Mouse (Mus musculus): ENCODE data around the gene Prr3. TPM values are rescaled to one million over a fixed set of nuclear protein-coding genes. Genes with fewer than 3 reads are reported as not detected.

Prr3 gene
- polyA plus RNA-seq, 1 experiment from 2014 or later: 31.5 TPM

DNA sequence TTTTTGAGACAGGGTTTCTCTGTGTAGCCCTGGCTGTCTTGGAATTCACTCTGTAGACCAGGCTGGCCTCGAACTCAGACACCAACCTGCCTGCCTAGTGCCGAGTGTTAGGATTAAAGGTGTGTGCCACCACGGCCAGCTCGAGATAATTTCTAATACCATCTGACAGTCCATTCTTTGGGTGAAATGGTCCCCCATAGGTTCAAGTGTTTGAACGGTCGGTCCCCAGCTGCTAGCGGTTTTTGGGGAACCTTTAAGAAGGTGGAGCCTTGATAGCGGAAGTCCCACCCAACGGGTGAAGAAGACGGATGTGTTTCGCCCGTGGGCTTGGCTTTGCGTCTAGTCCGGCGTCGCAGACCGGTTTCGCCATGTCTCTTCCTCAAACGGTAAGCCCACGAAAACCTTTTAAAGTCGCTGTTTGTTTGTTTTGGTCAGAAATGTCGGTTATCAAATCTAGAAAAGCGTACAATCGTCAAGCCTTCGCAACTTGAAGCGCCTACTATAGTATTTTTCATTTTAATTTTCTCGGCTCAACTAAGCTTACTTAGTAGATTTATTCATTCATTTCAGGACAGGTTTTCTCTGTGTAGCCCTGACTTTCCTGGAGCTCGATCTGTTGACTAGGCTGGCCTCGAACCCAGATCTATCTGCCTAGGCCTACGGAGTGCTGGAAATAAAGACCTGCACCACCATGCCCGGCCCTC is 14.3 kb upstream of the Prr3 start:
- Histone ChIP-seq H3K36me3 (ENCODE audit: control insufficient read depth, insufficient read depth, low read length) (peaks cover 4% of the 10 kb centered on the region), H3K9ac (ENCODE audit: low read depth, low read length) (peak overlapping the region; percentile 59), H3K27me3 (replicated peaks; ENCODE audit: control insufficient read depth, insufficient read depth, low read length) (no peaks in the 10 kb centered on the region), H3K9me3 (ENCODE audit: control insufficient read depth, low read length) (no peaks in the 10 kb centered on the region), H3K27ac (replicated peaks; ENCODE audit: low read depth, low read length) (peak overlapping the region; percentile 59), H3K4me3 (ENCODE audit: low read depth, low read length) (peak overlapping the region; percentile 46), H3K4me1 (ENCODE audit: control insufficient read depth, insufficient read depth, low read length) (peaks cover 4% of the 10 kb centered on the region; the same call in 1 of the 2 replicates), H3K4me2 (ENCODE audit: low read depth, low read length) (peak overlapping the region; percentile 71)
- 3% methylated on average over 31 of the region's 31 CpGs for WGBS
- DNase-seq (ENCODE audit: low spot score) (peak; percentile 95), ATAC-seq (ENCODE audit: low read depth) (peak; percentile 70)

DNA sequence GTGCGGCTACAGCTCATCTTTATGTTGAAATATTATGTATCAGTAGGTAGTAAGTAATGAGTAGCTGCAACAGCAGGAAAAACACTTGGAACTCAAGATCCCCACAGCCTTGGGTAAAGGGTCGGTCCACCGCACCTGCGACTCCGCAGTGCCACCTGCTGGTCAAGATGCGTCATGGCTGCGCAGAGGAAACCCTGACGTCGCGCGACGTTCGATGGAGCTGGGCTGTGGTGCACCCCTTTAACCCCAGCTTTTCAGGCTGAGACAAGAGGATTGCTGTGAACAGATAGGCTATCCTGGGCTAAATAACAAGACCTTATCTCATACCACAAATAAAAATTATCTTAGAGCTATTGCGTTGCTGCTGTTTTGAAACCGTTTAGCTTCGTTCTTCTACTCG is 13.6 kb upstream of the Prr3 start:
- Histone ChIP-seq H3K4me1 (ENCODE audit: control insufficient read depth, insufficient read depth, low read length) (peaks cover 4% of the 10 kb centered on the region; the same call in 1 of the 2 replicates), H3K9ac (ENCODE audit: low read depth, low read length) (no peak overlapping the region), H3K4me2 (ENCODE audit: low read depth, low read length) (peak overlapping the region; percentile 71; the same call in 1 of the 2 replicates), H3K27me3 (replicated peaks; ENCODE audit: control insufficient read depth, insufficient read depth, low read length) (no peaks in the 10 kb centered on the region), H3K36me3 (ENCODE audit: control insufficient read depth, insufficient read depth, low read length) (peaks cover 11% of the 10 kb centered on the region), H3K27ac (replicated peaks; ENCODE audit: low read depth, low read length) (no peak overlapping the region), H3K9me3 (ENCODE audit: control insufficient read depth, low read length) (no peaks in the 10 kb centered on the region), H3K4me3 (ENCODE audit: low read depth, low read length) (peak overlapping the region; percentile 46)
- ATAC-seq (ENCODE audit: low read depth) (peak; percentile 80), DNase-seq (ENCODE audit: low spot score) (peak; percentile 89)
- WGBS: 7% methylated on average over 17 of the region's 17 CpGs

DNA sequence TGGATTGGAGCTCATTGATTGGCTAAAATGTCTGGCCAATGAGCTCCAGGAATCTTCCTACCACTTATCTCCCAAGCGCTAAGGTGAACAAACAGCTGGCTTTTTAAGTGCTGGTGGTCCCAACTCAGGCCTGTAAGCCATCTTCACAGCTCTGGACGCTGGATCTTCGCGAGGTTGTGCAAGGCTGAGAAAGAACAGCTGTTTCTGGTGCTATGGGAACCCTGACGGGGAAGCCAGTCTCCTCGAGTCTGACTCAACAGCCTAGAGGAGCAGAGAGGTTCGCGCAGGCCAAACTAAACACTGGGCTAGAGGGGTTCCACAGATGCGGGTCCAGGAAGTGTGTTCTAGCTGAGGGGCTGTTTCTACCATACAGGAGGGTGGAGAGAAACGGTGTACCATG is 11.7 kb upstream of the Prr3 start:
- Histone ChIP-seq H3K36me3 (ENCODE audit: control insufficient read depth, insufficient read depth, low read length) (peaks cover 29% of the 10 kb centered on the region), H3K4me2 (ENCODE audit: low read depth, low read length) (no peak overlapping the region), H3K4me1 (ENCODE audit: control insufficient read depth, insufficient read depth, low read length) (peaks cover 4% of the 10 kb centered on the region; the same call in 1 of the 2 replicates), H3K27me3 (replicated peaks; ENCODE audit: control insufficient read depth, insufficient read depth, low read length) (no peaks in the 10 kb centered on the region), H3K4me3 (ENCODE audit: low read depth, low read length) (no peak overlapping the region), H3K9ac (ENCODE audit: low read depth, low read length) (no peak overlapping the region), H3K27ac (replicated peaks; ENCODE audit: low read depth, low read length) (no peak overlapping the region), H3K9me3 (ENCODE audit: control insufficient read depth, low read length) (no peaks in the 10 kb centered on the region)
- ATAC-seq (ENCODE audit: low read depth) (no peak), DNase-seq (ENCODE audit: low spot score) (no peak)
- 44% methylated on average over 10 of the region's 10 CpGs for WGBS

DNA sequence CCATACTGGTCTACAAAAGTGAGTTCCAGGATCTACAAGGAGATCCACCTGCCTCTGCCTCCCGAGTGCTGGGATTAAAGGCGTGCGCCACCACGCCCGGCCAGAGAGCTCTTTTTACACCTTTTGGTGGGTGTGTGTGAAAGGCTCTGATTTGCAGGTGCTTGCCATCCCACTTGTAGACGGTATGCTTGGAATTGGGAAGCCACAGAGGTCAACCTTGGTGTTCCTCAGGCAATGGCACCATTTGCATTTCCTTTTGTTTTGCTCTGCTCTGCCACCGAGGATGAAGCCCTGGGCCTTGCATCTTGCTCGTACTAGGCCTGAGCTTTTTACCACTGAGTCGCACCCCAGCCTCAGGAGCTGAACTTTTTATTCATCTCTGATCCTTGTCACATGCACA is 1.7 kb upstream of the Prr3 start:
- DNase-seq (ENCODE audit: low spot score): no peak
- 93% methylated on average over 9 of the region's 9 CpGs for WGBS
- no peak overlapping the region for H3K27ac ChIP-seq (replicated peaks; ENCODE audit: low read depth, low read length)
- H3K4me3 ChIP-seq (ENCODE audit: low read depth, low read length): no peak overlapping the region
- H3K9me3 ChIP-seq (ENCODE audit: control insufficient read depth, low read length): no peaks in the 10 kb centered on the region
- peaks cover 55% of the 10 kb centered on the region for H3K36me3 ChIP-seq (ENCODE audit: control insufficient read depth, insufficient read depth, low read length)
- peak overlapping the region; percentile 68; the same call in 1 of the 2 replicates for H3K4me2 ChIP-seq (ENCODE audit: low read depth, low read length)
- no peak overlapping the region for H3K9ac ChIP-seq (ENCODE audit: low read depth, low read length)
- 0 out of 2 replicates have a peak, but pooled peaks cover 3% of the 10 kb centered on the region for H3K4me1 ChIP-seq (ENCODE audit: control insufficient read depth, insufficient read depth, low read length)
- no peaks in the 10 kb centered on the region for H3K27me3 ChIP-seq (replicated peaks; ENCODE audit: control insufficient read depth, insufficient read depth, low read length)
- ATAC-seq (ENCODE audit: low read depth): no peak

DNA sequence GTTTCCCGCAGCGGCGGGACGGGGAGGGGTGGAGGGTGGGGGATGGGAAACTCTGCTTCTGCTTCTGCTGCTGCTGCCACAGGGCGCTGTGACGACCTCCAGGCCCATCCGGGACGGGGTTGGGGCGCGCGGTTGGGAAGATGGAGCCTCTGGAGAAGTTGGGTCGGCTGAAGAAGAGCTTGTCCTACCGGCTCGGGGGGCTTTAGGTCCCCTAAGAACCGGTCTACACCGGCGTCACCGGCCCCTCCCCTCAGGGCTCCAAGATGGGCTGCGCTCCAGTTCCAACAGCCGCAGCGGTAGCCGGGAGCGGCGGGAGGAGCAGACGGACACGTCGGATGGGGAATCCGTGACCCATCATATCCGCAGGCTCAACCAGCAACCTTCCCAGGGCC is 323 bp upstream of the Prr3 start:
- Histone ChIP-seq H3K27ac (replicated peaks; ENCODE audit: low read depth, low read length) (peak overlapping the region; percentile 98), H3K4me1 (ENCODE audit: control insufficient read depth, insufficient read depth, low read length) (0 out of 2 replicates have a peak, but pooled peaks cover 3% of the 10 kb centered on the region), H3K27me3 (replicated peaks; ENCODE audit: control insufficient read depth, insufficient read depth, low read length) (no peaks in the 10 kb centered on the region), H3K4me2 (ENCODE audit: low read depth, low read length) (peak overlapping the region; percentile 68), H3K36me3 (ENCODE audit: control insufficient read depth, insufficient read depth, low read length) (peaks cover 55% of the 10 kb centered on the region), H3K9ac (ENCODE audit: low read depth, low read length) (peak overlapping the region; percentile 81), H3K4me3 (ENCODE audit: low read depth, low read length) (peak overlapping the region; percentile 90), H3K9me3 (ENCODE audit: control insufficient read depth, low read length) (no peaks in the 10 kb centered on the region)
- peak; percentile 19 for ATAC-seq (ENCODE audit: low read depth)
- peak; percentile 67 for DNase-seq (ENCODE audit: low spot score)
- WGBS: 4% methylated on average over 5 of the region's 29 CpGs

DNA sequence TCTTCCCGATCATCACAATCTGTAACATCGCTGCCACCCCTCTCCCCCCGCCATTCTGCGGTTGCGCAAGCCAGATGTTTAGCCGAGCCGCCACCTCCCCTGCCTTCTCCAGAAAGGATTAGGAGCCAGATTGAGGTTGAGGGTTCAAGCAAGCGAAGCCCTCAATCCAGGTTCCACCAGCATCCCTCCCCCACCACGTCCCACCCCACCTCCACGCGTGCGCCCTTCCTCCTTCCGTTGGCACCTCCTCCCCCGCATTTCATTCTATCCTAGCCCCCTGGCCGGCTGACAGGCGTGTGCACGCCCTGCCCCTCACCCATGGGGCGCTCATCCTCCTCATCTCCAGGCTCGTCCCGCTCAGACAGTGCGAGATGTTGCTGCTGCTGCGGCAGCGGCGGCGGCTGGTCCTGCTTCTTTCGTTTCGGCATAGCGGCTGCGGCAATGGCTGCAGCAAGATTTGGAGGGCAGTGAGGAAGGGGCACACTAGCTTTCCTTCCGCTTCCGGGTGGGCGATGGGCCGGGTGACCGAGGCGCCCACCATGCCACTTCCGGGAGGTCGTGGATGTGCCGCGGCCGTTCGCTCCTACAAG is 1.1 kb downstream of the Prr3 start:
- WGBS: 1% methylated on average over 32 of the region's 41 CpGs
- Histone ChIP-seq H3K4me2 (ENCODE audit: low read depth, low read length) (peak overlapping the region; percentile 68), H3K9me3 (ENCODE audit: control insufficient read depth, low read length) (no peaks in the 10 kb centered on the region), H3K36me3 (ENCODE audit: control insufficient read depth, insufficient read depth, low read length) (peaks cover 57% of the 10 kb centered on the region), H3K4me3 (ENCODE audit: low read depth, low read length) (peak overlapping the region; percentile 90), H3K27ac (replicated peaks; ENCODE audit: low read depth, low read length) (peak overlapping the region; percentile 98), H3K27me3 (replicated peaks; ENCODE audit: control insufficient read depth, insufficient read depth, low read length) (no peaks in the 10 kb centered on the region), H3K9ac (ENCODE audit: low read depth, low read length) (peak overlapping the region; percentile 81), H3K4me1 (ENCODE audit: control insufficient read depth, insufficient read depth, low read length) (0 out of 2 replicates have a peak, but pooled peaks cover 3% of the 10 kb centered on the region)
- DNase-seq (ENCODE audit: low spot score) (peak; percentile 92), ATAC-seq (ENCODE audit: low read depth) (peak; percentile 84)

DNA sequence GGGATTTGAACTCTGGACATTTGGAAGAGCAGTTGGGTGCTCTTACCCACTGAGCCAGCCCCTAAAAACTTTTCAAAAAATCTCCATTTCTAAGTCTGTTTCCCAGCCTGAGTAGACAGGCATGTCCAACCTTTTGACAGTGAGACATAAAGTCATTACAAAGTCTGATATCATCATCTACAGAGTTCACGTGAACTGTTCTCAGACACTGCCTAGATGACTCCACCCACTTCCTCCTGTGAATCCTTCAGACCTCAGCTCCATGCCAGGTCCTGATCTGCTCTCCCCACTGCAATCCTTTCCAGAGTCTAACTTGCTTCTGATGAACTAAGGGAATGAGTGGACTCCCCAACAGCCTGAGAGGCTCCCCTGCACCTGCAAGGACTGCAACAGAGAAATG is 7.9 kb downstream of the Prr3 start:
- DNase-seq (ENCODE audit: low spot score) (no peak), ATAC-seq (ENCODE audit: low read depth) (no peak)
- Histone ChIP-seq H3K27ac (replicated peaks; ENCODE audit: low read depth, low read length) (no peak overlapping the region), H3K27me3 (replicated peaks; ENCODE audit: control insufficient read depth, insufficient read depth, low read length) (no peaks in the 10 kb centered on the region), H3K4me2 (ENCODE audit: low read depth, low read length) (no peak overlapping the region), H3K4me1 (ENCODE audit: control insufficient read depth, insufficient read depth, low read length) (peaks cover 16% of the 10 kb centered on the region), H3K4me3 (ENCODE audit: low read depth, low read length) (no peak overlapping the region), H3K9ac (ENCODE audit: low read depth, low read length) (no peak overlapping the region), H3K9me3 (ENCODE audit: control insufficient read depth, low read length) (no peaks in the 10 kb centered on the region), H3K36me3 (ENCODE audit: control insufficient read depth, insufficient read depth, low read length) (peaks cover 53% of the 10 kb centered on the region)
- 60% methylated on average over 1 of the region's 1 CpGs for WGBS

DNA sequence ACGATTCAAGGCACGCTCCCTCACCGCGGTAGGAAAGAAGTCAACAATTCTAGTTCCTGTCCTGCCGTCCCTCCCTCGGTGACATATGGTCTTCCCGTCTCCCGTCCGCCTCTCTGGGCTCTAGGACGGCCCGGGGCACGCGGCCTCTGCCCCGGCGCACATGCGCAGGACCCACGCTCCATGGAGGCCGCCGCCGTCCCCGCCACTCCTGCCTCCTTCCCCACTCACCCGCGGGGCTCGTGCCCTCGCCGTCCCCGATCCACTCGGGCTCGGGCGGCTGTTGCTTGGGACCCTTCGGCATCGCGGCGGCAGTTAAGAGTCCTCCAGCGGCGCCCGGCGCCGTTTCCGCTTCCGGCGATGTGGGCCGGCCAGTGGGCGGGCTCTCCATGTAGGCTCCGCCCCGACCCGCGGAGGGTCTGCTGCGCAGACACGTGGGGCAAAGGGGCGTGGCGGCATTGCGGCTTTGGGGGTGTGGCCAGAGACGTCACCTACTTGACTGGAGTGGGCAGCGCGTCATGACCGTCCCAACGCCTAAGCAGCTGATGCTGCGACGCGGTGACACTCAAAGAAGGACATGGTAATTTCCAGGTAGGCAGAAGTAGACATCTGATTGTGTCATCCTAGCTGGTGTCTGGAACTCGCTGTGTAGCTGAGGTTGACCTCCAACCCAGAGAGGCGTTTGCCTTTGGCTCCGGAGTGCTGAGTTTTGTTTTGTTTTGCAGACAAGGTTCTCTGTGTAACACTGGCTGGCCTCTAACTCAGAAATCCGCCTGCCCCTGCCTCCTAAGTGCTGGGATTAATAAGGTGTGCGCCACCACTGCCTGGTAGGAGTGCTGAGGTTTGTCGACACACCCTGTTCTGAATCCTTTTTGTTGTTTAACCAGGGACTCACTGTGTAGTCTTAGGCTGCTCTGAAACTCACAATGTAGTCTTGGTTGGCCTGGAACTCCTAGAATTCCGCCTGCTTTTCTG is 10.3 kb downstream of the Prr3 start, which contains the start of gene Abcf1:
Gene Abcf1, minus strand, starts transcription at position 344 of the 972 bp plus-strand sequence.
- H3K27ac ChIP-seq (replicated peaks; ENCODE audit: low read depth, low read length): peak within 1 kb of the TSS; percentile 83
- peaks cover 30% of the 10 kb centered on the region for H3K36me3 ChIP-seq (ENCODE audit: control insufficient read depth, insufficient read depth, low read length)
- no peaks in the 10 kb centered on the region for H3K9me3 ChIP-seq (ENCODE audit: control insufficient read depth, low read length)
- peak within 1 kb of the TSS; percentile 93 for H3K4me3 ChIP-seq (ENCODE audit: low read depth, low read length)
- H3K4me1 ChIP-seq (ENCODE audit: control insufficient read depth, insufficient read depth, low read length): peaks cover 16% of the 10 kb centered on the region
- no peaks in the 10 kb centered on the region for H3K27me3 ChIP-seq (replicated peaks; ENCODE audit: control insufficient read depth, insufficient read depth, low read length)
- peak; percentile 94 for ATAC-seq (ENCODE audit: low read depth)
- peak within 1 kb of the TSS; percentile 71 for H3K4me2 ChIP-seq (ENCODE audit: low read depth, low read length)
- WGBS: under 1% methylated on average over 45 of the region's 68 CpGs
- peak within 1 kb of the TSS; percentile 85 for H3K9ac ChIP-seq (ENCODE audit: low read depth, low read length)
- DNase-seq (ENCODE audit: low spot score): peak; percentile 98
